Mouse (Mus musculus) hindbrain, embryonic 15.5 days (tissue): ENCODE data around the gene Paqr5. TPM values are rescaled to one million over a fixed set of nuclear protein-coding genes. Genes with fewer than 3 reads are reported as not detected.

Experiments
- ATAC-seq: fragments of 200-750 bp; cut with Nextera tagmentation; 2 replicates; pipeline ENCODE4 v1.8.0; 2017; ENCODE audit warnings: low read depth, moderate number of reproducible peaks, moderate TSS enrichment; ENCODE audit not compliant: low FRiP score
- H3K27ac ChIP-seq: fragments of 300-500 bp; sonication (generic); replicated peaks from 2 replicates; pipeline ENCODE4 v1.5.1; 2015; ENCODE audit warnings: mild to moderate bottlenecking, inconsistent platforms
- H3K27me3 ChIP-seq: fragments of 300-500 bp; sonication (generic); 2 replicates; pipeline ENCODE4 v1.6.1; 2015; ENCODE audit warnings: control low read depth, inconsistent platforms
- H3K36me3 ChIP-seq: fragments of 300-500 bp; sonication (generic); 2 replicates; pipeline ENCODE4 v1.6.1; 2015; ENCODE audit warnings: control low read depth, inconsistent platforms
- H3K4me1 ChIP-seq: fragments of 300-500 bp; sonication (generic); replicated peaks from 2 replicates; pipeline ENCODE4 v1.6.1; 2015; ENCODE audit warnings: control low read depth, inconsistent platforms
- H3K4me2 ChIP-seq: fragments of 300-500 bp; sonication (generic); 2 replicates; pipeline ENCODE4 v1.6.1; 2015; ENCODE audit warnings: moderate library complexity, mild to moderate bottlenecking, inconsistent platforms
- H3K4me3 ChIP-seq: fragments of 300-500 bp; sonication (generic); 2 replicates; pipeline ENCODE4 v1.5.1; 2015; ENCODE audit warnings: mild to moderate bottlenecking, inconsistent platforms
- H3K9ac ChIP-seq: fragments of 300-500 bp; sonication (generic); 2 replicates; pipeline ENCODE4 v1.6.1; 2015; ENCODE audit warnings: inconsistent platforms
- H3K9me3 ChIP-seq: fragments of 300-500 bp; sonication (generic); 2 replicates; pipeline ENCODE4 v1.6.1; 2016; ENCODE audit warnings: control low read depth, inconsistent platforms
- WGBS: fragments of 180-500 bp; shearing (Covaris S2); methylation state at CpG from one replicate; pipeline ENCODE4 v1.1.7; 2015; 5-methylcytosine and 5-hydroxymethylcytosine counted together
- polyA plus RNA-seq: library from polyadenylated mRNA; unstranded; fragments of >200 nt; fragmentation: Nextera tagmentation; extraction: Ambion mirVana; gene quantifications from 2 replicates; pipeline ENCODE4 v1.2.1, GENCODE M21; 2015

Paqr5 gene
- polyA plus RNA-seq, 1 experiment from 2014 or later, result 0.18 TPM

DNA sequence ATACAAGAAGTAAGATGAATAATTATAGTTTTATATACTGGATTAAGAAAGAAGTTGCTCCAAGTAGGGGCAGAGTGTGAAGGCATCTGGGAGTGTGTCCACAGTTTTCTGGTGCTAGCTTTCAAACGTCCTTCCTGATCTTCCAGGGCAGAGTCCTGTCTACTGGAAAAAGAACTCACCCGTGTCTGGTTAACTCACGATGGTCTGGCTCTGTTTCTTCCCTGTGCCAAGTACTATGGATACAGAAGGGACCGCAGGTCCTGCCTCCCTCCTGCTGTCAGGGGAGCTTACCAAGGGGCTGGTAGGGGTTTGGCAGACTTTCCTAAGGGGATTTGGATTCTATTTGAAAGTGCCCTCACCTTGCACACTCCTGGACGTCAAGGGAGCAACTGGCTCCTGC lies 1.6 kb downstream of the Paqr5 start:
- H3K36me3 ChIP-seq, result no peaks in the 10 kb centered on the region
- 47% methylated on average over 5 of the region's 5 CpGs for WGBS
- H3K9ac ChIP-seq, result no peak overlapping the region
- no peak overlapping the region for H3K4me3 ChIP-seq
- H3K27me3 ChIP-seq, result peaks cover 27% of the 10 kb centered on the region
- H3K4me1 ChIP-seq, result peaks cover 11% of the 10 kb centered on the region
- no peak for ATAC-seq
- H3K4me2 ChIP-seq, result no peak overlapping the region
- no peak overlapping the region for H3K27ac ChIP-seq
- no peaks in the 10 kb centered on the region for H3K9me3 ChIP-seq

DNA sequence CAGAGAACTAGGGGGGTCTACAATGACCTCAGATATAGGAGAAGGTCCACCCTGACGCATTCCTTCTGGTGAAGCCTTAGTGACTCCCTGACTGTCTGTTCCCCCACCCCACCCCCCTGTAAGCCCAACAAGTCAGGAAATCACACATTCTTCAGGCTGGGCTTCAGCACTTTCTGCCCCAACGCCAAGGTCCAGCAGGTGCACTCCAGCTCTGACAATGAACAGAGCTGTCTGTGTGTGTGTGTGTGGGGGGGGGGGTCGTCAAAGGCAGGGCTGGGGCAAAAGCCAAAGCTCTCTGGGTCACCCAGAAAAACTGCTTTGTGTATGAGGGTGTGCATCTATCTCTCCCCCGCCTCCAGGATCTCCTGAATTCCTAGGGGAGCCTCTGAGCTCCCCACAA lies 2.8 kb downstream of the Paqr5 start:
- Histone ChIP-seq H3K9ac (no peak overlapping the region), H3K4me1 (peaks cover 11% of the 10 kb centered on the region), H3K27ac (no peak overlapping the region), H3K4me2 (no peak overlapping the region), H3K27me3 (peaks cover 27% of the 10 kb centered on the region), H3K4me3 (no peak overlapping the region), H3K36me3 (no peaks in the 10 kb centered on the region), H3K9me3 (no peaks in the 10 kb centered on the region)
- WGBS, result 54% methylated on average over 4 of the region's 4 CpGs
- no peak for ATAC-seq

DNA sequence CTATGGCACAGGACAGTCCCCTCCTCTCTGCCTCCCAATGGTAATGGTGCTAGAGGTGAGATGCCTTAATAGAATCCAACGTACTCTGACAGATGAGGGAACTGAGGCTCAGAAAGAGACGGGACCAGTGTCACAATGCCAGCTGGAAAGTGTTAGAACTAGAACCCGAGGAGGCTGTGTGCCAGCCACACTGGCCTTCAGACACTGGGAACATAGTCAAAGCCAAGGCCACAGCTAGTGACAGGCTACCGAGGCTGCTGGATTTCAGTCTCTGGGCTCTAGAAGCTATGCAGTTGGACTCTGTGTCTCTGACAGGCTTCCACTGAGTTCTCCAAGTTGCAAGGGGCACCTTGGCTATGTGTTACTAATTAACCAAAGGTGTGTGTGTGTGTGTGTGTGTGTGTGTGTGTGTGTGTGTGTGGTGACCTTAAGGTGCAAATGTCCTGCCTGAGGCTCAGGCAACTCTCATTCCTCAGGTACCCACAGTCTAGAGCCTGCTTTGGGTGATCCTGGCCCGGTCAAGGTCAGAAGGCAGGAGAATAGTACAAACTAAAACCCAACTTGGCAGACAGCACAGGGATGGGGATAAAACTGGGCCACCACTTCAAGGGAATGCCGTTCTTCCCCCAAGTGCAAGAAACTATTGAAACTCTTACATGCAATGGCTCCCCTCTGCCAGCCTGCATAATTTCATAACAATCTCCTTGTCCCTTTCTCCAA lies 3.5 kb downstream of the Paqr5 start:
- Histone ChIP-seq H3K4me3 (no peak overlapping the region), H3K27me3 (peaks cover 27% of the 10 kb centered on the region), H3K4me1 (peaks cover 11% of the 10 kb centered on the region), H3K4me2 (no peak overlapping the region), H3K27ac (no peak overlapping the region), H3K9me3 (no peaks in the 10 kb centered on the region), H3K9ac (no peak overlapping the region), H3K36me3 (no peaks in the 10 kb centered on the region)
- 88% methylated on average over 6 of the region's 6 CpGs for WGBS
- no peak for ATAC-seq

- H3K36me3 ChIP-seq, result no peaks in the 10 kb centered on the region
- no peak overlapping the region for H3K4me3 ChIP-seq
- 70% methylated on average over 7 of the region's 7 CpGs for WGBS
- H3K9me3 ChIP-seq, result no peaks in the 10 kb centered on the region
- H3K4me2 ChIP-seq, result no peak overlapping the region
- ATAC-seq, result no peak
- H3K27me3 ChIP-seq, result peaks cover 19% of the 10 kb centered on the region
- no peak overlapping the region for H3K27ac ChIP-seq
- no peak overlapping the region for H3K9ac ChIP-seq
- peaks cover 6% of the 10 kb centered on the region for H3K4me1 ChIP-seq
Measured at GRCm38 (mm10) chr9:62021583-62022120, 5.0 kb downstream of the Paqr5 start.

- no peaks in the 10 kb centered on the region for H3K36me3 ChIP-seq
- H3K27me3 ChIP-seq, result peaks cover 7% of the 10 kb centered on the region; the same call in 1 of the 2 replicates
- 84% methylated on average over 7 of the region's 7 CpGs for WGBS
- no peak overlapping the region for H3K4me3 ChIP-seq
- no peaks in the 10 kb centered on the region for H3K9me3 ChIP-seq
- H3K9ac ChIP-seq, result no peak overlapping the region
- no peak overlapping the region for H3K27ac ChIP-seq
- no peak overlapping the region for H3K4me2 ChIP-seq
- no peak for ATAC-seq
- no peaks in the 10 kb centered on the region for H3K4me1 ChIP-seq
Measured at GRCm38 (mm10) chr9:62020259-62020658, 6.4 kb downstream of the Paqr5 start.

DNA sequence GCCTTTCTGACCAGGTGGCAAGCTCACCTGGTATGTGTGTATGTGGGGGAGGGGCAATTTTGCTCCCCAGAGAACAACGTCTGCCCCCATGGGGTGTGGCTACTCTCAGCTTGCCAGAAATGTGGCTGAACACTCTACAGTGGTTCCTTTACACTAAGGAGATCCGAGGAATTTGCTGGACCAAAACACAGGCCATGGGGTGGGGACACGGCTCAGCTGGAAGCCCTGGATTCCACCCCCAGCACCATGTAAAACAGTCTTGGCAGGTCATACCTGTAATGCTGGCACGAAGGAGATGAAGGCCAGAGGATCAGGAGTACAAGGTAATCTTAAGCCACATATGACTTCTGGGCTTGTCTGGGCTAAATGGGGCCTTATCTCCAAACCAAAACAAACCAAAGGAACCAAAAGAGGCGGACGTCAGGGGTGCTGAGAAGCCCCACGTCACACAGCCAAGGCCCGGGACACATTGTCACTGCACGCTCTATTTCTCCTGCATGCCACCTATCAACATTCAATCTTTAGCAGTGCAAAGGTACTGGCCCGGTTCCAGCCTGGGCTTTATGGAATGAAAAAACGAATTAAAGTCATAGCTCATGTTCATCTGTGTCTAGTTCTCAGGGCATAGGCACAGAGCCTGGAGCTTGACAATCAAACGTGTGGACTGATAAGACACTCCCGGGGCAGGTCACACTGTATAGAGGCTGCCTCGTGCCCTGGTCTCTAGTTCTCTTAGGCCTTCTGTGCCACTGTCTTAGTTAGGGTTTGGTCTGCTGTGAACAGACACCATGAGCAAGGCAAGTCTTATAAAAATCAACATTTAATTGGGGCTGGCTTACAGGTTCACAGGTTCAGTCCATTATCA lies 8.2 kb downstream of the Paqr5 start:
- no peak overlapping the region for H3K4me2 ChIP-seq
- 85% methylated on average over 14 of the region's 14 CpGs for WGBS
- H3K27ac ChIP-seq, result no peak overlapping the region
- H3K36me3 ChIP-seq, result no peaks in the 10 kb centered on the region
- no peaks in the 10 kb centered on the region for H3K9me3 ChIP-seq
- no peak for ATAC-seq
- no peak overlapping the region for H3K9ac ChIP-seq
- H3K27me3 ChIP-seq, result no peaks in the 10 kb centered on the region
- no peaks in the 10 kb centered on the region for H3K4me1 ChIP-seq
- no peak overlapping the region for H3K4me3 ChIP-seq

DNA sequence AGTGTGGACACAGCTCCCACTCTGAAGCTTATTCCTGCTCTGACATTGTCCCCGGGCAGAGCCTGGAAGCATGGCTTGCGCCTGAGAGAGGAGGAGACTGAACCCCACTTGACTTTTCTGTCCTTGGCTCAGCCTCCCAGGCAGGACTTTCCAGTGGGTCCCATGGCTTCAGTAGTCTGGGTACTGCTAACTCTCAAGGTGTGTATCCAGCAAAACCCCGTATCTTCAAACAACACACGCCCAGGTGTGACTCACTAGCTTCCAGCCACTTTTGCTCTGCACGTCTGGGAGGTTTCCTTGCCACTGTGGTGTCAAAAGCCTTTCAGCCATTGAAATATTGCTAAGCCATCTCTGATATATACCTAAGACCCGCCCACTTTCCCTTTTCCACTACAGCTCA lies 9.3 kb downstream of the Paqr5 start:
- no peaks in the 10 kb centered on the region for H3K27me3 ChIP-seq
- H3K27ac ChIP-seq, result no peak overlapping the region
- no peak overlapping the region for H3K9ac ChIP-seq
- H3K4me1 ChIP-seq, result no peaks in the 10 kb centered on the region
- H3K36me3 ChIP-seq, result no peaks in the 10 kb centered on the region
- no peak overlapping the region for H3K4me2 ChIP-seq
- ATAC-seq, result no peak
- 83% methylated on average over 6 of the region's 6 CpGs for WGBS
- no peak overlapping the region for H3K4me3 ChIP-seq
- no peaks in the 10 kb centered on the region for H3K9me3 ChIP-seq

DNA sequence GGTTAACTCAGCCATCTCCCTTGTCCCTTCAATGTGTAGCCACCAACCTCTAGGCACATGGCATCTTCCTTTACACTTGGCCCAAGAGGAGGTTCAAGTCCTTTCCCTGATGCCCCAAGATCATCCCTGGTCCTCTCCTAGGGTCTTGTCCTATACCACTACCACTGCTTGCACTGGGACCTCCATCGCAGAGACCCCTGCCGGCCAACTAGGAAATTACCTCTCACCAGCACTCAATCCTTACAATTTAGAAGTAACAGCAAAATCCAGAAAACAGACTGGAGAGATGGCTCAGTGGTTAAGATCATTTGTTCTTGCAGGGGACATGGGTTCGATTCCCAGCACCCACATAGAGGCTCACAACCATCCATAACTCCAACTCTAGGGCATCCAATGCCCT lies 11.2 kb downstream of the Paqr5 start:
- Histone ChIP-seq H3K4me1 (no peaks in the 10 kb centered on the region), H3K4me3 (no peak overlapping the region), H3K27me3 (no peaks in the 10 kb centered on the region), H3K27ac (no peak overlapping the region), H3K4me2 (no peak overlapping the region), H3K36me3 (no peaks in the 10 kb centered on the region), H3K9me3 (no peaks in the 10 kb centered on the region), H3K9ac (no peak overlapping the region)
- no peak for ATAC-seq
- WGBS, result 52% methylated on average over 3 of the region's 3 CpGs

DNA sequence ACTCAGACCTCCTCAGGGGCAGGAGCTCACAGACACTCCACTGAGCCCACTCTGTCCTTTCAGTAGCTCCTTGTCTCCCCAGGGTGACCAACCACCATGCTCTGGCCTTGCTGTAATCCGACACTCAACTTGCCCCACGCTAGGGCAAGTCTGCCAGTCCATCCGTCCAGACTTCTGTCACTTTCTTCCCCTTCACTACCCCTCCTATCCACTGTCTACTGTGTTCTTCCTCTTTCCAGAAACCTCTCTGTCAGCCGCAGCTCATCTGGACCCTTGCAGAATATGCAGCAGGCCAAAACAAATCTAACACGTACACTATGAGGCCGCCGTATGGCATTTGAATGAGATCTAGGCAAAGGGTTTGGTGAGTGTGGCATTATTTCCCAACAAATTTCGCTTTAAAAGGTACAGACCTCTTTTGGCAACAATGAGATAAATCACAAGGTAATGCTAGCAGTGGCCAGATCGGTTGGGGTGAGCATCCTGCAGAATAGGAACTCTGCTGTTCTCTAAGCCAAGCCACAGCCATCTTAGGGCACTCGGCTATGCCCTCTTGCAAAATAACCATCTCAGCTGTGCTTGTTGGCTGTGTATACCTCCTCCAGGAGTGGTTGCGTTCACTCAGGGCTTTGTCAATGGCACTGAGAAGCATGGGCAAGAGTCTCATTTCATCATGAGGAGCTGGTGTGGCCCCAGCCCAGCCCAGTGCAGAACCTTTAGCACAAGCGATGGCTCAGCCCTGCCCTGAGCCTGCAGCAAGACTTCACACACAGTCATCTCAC lies 13.1 kb downstream of the Paqr5 start:
- Histone ChIP-seq H3K4me1 (no peaks in the 10 kb centered on the region), H3K4me3 (no peak overlapping the region), H3K9me3 (no peaks in the 10 kb centered on the region), H3K9ac (no peak overlapping the region), H3K27me3 (no peaks in the 10 kb centered on the region), H3K36me3 (no peaks in the 10 kb centered on the region), H3K4me2 (no peak overlapping the region), H3K27ac (no peak overlapping the region)
- WGBS, result 79% methylated on average over 12 of the region's 12 CpGs
- ATAC-seq, result no peak

- Histone ChIP-seq H3K9me3 (no peaks in the 10 kb centered on the region), H3K9ac (no peak overlapping the region), H3K4me2 (no peak overlapping the region), H3K4me3 (no peak overlapping the region), H3K4me1 (peaks cover 4% of the 10 kb centered on the region; the same call in 1 of the 2 replicates), H3K27ac (no peak overlapping the region), H3K36me3 (no peaks in the 10 kb centered on the region), H3K27me3 (no peaks in the 10 kb centered on the region)
- ATAC-seq, result no peak
- WGBS, result 74% methylated on average over 5 of the region's 5 CpGs
Measured at GRCm38 (mm10) chr9:62008360-62008759, 18.3 kb downstream of the Paqr5 start.

GRCm38 (mm10) chr9:62007028-62007427 lies 19.6 kb downstream of the Paqr5 start:
- WGBS, result 71% methylated on average over 4 of the region's 4 CpGs
- Histone ChIP-seq H3K27ac (no peak overlapping the region), H3K36me3 (no peaks in the 10 kb centered on the region), H3K4me2 (no peak overlapping the region), H3K27me3 (no peaks in the 10 kb centered on the region), H3K9me3 (no peaks in the 10 kb centered on the region), H3K4me3 (no peak overlapping the region), H3K9ac (no peak overlapping the region), H3K4me1 (peaks cover 4% of the 10 kb centered on the region; the same call in 1 of the 2 replicates)
- ATAC-seq, result no peak

DNA sequence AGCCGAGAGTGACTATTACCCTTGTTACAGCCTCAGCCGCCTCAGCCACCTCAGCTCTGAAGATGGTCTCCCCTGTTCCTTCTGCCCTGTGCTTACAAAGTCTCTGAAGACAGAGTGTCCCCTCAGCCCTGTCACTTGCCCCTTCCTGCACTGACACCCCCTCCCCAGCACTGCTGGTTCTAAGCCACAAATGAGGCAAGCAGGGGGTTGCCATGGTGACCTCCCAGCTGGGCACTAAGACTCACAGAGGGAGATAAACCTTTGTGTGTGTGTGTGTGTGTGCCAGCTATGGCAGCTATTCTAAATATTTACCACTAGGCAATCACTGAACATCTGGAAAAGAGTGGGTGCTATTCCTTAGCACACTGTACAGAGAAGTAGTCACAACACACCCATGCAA lies 23.0 kb downstream of the Paqr5 start:
- ATAC-seq, result no peak
- H3K4me3 ChIP-seq, result no peak overlapping the region
- H3K27ac ChIP-seq, result no peak overlapping the region
- 31% methylated on average over 2 of the region's 2 CpGs for WGBS
- no peak overlapping the region for H3K4me2 ChIP-seq
- no peaks in the 10 kb centered on the region for H3K9me3 ChIP-seq
- H3K36me3 ChIP-seq, result no peaks in the 10 kb centered on the region
- H3K4me1 ChIP-seq, result peaks cover 4% of the 10 kb centered on the region; the same call in 1 of the 2 replicates
- no peak overlapping the region for H3K9ac ChIP-seq
- H3K27me3 ChIP-seq, result no peaks in the 10 kb centered on the region
